Mouse (Mus musculus): ENCODE data around the gene Inka1. TPM values are rescaled to one million over a fixed set of nuclear protein-coding genes. Genes with fewer than 3 reads are reported as not detected.

Gene Inka1
- polyA plus RNA-seq, 1 experiment = 7.9 TPM

DNA sequence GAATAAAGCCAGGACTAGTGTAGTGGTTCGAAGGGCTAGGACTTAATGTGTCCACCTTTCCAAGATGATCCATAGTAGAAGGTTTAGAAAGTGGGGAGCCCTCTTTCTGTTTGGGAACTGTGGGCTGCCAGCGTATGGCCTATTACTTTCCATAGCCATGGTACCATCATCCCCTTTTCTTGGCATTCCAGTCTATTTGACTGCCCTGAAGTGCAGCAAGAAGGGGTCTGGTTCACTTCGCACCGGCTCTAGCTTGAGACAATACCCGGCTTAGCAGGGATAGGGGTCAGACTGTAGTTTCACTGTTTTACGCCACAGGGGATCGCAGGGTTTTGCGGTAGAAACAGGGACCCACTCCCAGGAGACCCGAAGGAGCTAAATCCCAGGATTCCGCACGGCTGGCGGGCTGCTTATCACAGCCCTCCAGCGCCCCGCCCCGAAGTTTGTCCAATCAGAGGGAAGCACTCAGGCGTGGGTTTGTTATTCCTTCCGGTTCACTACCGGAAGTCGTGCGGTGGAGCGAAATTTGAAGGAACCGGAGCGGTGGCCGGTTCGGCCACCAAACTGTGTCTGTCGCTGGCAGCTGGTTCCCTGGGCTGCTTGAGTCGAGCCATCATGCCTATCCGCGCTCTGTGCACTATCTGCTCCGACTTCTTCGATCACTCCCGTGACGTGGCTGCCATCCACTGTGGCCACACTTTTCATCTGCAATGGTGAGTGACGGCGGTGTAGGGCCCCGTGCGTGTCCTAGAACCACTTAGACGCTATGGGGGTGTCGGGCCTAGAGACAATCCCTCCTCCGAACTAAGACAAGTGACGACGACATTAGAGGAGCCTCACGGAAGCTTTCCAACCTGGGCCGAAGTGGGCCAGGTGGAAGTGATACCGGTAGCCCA is 35.0 kb downstream of the Inka1 start:
- DNase-seq = peak; percentile 96
- WGBS = 10% methylated on average over 45 of the region's 45 CpGs
- no peak for TF ChIP-seq CTCF (conservative IDR thresholded peaks at IDR 0.05; ENCODE audit: insufficient read depth, insufficient read length, low read depth, low read length)
- peak; percentile 26 for TF ChIP-seq POLR2A (IDR thresholded peaks at IDR 0.05; ENCODE audit: low read depth, low read length)

DNA sequence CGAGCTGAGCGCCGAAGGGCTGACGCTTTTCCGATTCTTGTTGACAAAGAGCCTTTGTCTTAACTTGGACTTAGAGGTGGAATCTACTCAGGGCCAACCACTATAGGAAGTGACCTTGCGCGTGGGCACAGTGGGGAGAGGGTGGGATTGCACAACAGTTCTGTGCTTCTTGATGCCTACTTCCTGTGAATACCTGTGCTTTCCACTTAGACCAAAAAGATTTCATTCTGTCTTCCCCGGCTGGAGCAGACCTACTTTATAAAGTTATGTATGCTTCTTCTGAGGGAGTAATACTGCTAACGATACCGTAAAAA is 35.8 kb downstream of the Inka1 start, which contains the start of gene Traip:
Gene Traip (plus strand): TSS at position 215 of the 314 bp plus-strand sequence.
- peak within 1 kb of the TSS; percentile 48; the same call in 1 of the 2 replicates for H3K27ac ChIP-seq (ENCODE audit: insufficient read depth, low read depth, low read length)
- TF ChIP-seq POLR2A (IDR thresholded peaks at IDR 0.05; ENCODE audit: low read depth, low read length) (no peak), CTCF (conservative IDR thresholded peaks at IDR 0.05; ENCODE audit: insufficient read depth, insufficient read length, low read depth, low read length) (no peak)
- WGBS = 86% methylated on average over 10 of the region's 10 CpGs
- H3K4me3 ChIP-seq (ENCODE audit: insufficient read depth, low read depth, low read length) = peak within 1 kb of the TSS; percentile 76
- no peak for DNase-seq
- no peaks in the 10 kb centered on the region for H3K27me3 ChIP-seq (replicated peaks; ENCODE audit: control insufficient read depth, insufficient read depth, low read length)
- H3K4me1 ChIP-seq (ENCODE audit: control insufficient read depth, insufficient read depth, low read length) = no peaks in the 10 kb centered on the region
- H3K36me3 ChIP-seq (ENCODE audit: control insufficient read depth, insufficient read depth, low read length) = no peaks in the 10 kb centered on the region

More for the DNA sequence above, 35.0 kb downstream of the Inka1 start:
- peak overlapping the region; percentile 76 for H3K4me3 ChIP-seq (ENCODE audit: insufficient read depth, low read depth, low read length)
- H3K36me3 ChIP-seq (ENCODE audit: control insufficient read depth, insufficient read depth, low read length) = no peaks in the 10 kb centered on the region
- no peaks in the 10 kb centered on the region for H3K4me1 ChIP-seq (ENCODE audit: control insufficient read depth, insufficient read depth, low read length)
- H3K27me3 ChIP-seq (replicated peaks; ENCODE audit: control insufficient read depth, insufficient read depth, low read length) = no peaks in the 10 kb centered on the region
- peak overlapping the region; percentile 48; the same call in 1 of the 2 replicates for H3K27ac ChIP-seq (ENCODE audit: insufficient read depth, low read depth, low read length)

DNA sequence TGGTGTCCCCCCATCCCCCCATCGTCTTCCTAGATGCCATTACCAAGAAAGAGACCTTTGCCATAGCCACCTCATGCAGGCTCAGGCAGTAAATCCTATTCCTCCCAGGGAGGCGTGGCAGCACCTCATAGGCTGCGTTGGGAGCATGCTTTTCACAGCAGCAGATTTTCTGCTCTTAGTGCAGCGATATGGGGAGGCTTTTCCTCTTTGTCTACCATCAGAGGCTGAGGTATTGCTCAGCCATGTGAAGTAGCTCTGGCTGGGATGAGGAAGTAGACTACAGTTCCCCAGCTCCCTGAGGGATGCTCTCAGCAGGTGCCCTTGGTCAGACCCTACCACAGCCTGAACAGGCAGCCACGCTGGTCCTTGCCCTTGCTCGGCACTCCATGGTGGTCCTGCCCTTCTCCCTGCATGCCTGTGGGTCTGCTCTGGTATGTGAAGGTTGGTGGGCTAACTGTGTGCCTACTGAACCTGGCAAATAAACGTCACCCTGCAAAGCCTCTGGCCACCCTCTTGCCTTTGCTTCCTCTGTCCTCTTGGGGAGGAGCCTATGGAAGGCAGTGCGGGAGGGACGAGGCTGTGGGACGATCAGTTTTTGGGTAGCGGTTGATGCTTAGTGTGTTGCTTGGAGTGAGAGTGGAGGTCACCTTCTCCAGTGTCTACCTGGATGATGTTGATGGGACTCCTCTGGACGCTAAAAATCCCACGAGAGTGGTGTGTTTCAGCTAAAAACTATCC is 36.3 kb downstream of the Inka1 start:
- Histone ChIP-seq H3K4me3 (ENCODE audit: insufficient read depth, low read depth, low read length) (no peak overlapping the region), H3K36me3 (ENCODE audit: control insufficient read depth, insufficient read depth, low read length) (no peaks in the 10 kb centered on the region), H3K27ac (ENCODE audit: insufficient read depth, low read depth, low read length) (no peak overlapping the region), H3K4me1 (ENCODE audit: control insufficient read depth, insufficient read depth, low read length) (no peaks in the 10 kb centered on the region), H3K27me3 (replicated peaks; ENCODE audit: control insufficient read depth, insufficient read depth, low read length) (no peaks in the 10 kb centered on the region)
- DNase-seq = no peak
- TF ChIP-seq CTCF (conservative IDR thresholded peaks at IDR 0.05; ENCODE audit: insufficient read depth, insufficient read length, low read depth, low read length) = no peak
- TF ChIP-seq POLR2A (IDR thresholded peaks at IDR 0.05; ENCODE audit: low read depth, low read length) = no peak
- 81% methylated on average over 13 of the region's 13 CpGs for WGBS

DNA sequence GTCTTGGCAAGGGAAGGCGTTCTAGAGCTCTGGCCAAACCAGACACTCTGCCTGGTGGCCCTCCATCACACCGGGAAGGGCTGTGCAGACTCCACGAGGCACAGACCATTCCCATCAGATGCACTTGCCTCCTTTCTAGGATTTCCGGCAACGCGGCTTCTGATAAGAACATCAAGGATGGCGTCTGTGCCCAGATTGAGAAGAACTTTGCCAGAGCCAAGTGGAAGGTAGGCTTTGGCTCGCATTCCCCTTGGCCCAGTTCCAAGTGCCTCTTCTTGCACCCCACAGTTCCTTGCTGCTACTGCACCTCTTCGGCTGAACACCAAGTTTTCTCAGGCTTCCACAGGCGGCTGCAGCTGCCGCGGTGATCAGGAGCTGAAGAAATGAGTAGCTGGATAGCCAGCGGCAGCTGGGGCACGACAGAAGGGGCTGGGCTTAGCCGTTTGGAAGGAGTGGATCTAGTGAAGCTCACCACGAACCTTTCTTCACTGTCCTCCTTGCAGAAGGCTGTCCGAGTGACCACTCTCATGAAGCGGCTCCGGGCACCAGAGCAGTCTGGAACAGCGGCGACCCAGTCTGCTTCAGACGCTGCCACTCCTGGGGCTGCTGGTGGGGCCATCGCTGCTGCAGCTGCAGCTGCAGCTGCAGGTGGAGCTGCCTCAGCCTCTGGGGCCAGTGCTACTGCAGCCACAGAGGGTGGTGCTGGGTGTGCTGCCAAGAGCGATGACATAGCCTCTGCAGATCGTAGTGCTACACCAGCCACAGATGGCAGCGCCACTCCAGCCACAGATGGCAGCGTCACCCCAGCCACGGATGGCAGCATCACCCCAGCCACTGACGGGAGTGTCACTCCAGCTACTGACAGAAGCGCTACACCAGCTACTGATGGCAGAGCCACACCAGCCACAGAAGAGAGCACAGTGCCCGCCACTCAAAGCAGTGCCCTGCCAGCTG is 38.2 kb downstream of the Inka1 start:
- Histone ChIP-seq H3K27me3 (replicated peaks; ENCODE audit: control insufficient read depth, insufficient read depth, low read length) (no peaks in the 10 kb centered on the region), H3K36me3 (ENCODE audit: control insufficient read depth, insufficient read depth, low read length) (no peaks in the 10 kb centered on the region), H3K4me1 (ENCODE audit: control insufficient read depth, insufficient read depth, low read length) (no peaks in the 10 kb centered on the region), H3K4me3 (ENCODE audit: insufficient read depth, low read depth, low read length) (no peak overlapping the region), H3K27ac (ENCODE audit: insufficient read depth, low read depth, low read length) (no peak overlapping the region)
- no peak for DNase-seq
- WGBS = 84% methylated on average over 31 of the region's 31 CpGs
- TF ChIP-seq CTCF (conservative IDR thresholded peaks at IDR 0.05; ENCODE audit: insufficient read depth, insufficient read length, low read depth, low read length) (no peak), POLR2A (IDR thresholded peaks at IDR 0.05; ENCODE audit: low read depth, low read length) (no peak)

DNA sequence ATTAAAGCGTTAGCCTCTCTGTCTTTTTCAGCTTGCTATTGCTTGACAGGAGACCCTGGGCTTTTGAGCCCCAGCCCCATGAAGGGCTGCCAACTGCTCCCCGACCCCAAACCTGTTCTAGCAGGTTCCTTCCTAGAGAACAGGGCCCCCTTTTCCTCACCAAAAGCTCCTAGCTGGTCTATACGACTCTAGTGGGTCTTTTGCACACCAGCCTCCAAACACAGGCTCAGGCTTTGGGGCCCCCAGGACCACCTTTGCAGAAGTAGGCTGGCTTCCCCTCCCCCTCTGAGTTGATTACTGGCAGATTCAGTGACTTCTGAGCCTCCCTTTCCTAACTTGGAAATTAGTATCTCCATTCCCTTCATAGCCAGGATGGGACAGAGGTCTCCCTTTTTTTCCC is 48.8 kb downstream of the Inka1 start:
- no peak for DNase-seq
- no peak overlapping the region for H3K4me3 ChIP-seq (ENCODE audit: insufficient read depth, low read depth, low read length)
- H3K4me1 ChIP-seq (ENCODE audit: control insufficient read depth, insufficient read depth, low read length) = no peaks in the 10 kb centered on the region
- no peak overlapping the region for H3K27ac ChIP-seq (ENCODE audit: insufficient read depth, low read depth, low read length)
- H3K27me3 ChIP-seq (replicated peaks; ENCODE audit: control insufficient read depth, insufficient read depth, low read length) = peaks cover 5% of the 10 kb centered on the region; the same call in 1 of the 2 replicates
- 41% methylated on average over 3 of the region's 3 CpGs for WGBS
- no peaks in the 10 kb centered on the region for H3K36me3 ChIP-seq (ENCODE audit: control insufficient read depth, insufficient read depth, low read length)
- TF ChIP-seq CTCF (conservative IDR thresholded peaks at IDR 0.05; ENCODE audit: insufficient read depth, insufficient read length, low read depth, low read length) = no peak
- TF ChIP-seq POLR2A (IDR thresholded peaks at IDR 0.05; ENCODE audit: low read depth, low read length) = no peak

DNA sequence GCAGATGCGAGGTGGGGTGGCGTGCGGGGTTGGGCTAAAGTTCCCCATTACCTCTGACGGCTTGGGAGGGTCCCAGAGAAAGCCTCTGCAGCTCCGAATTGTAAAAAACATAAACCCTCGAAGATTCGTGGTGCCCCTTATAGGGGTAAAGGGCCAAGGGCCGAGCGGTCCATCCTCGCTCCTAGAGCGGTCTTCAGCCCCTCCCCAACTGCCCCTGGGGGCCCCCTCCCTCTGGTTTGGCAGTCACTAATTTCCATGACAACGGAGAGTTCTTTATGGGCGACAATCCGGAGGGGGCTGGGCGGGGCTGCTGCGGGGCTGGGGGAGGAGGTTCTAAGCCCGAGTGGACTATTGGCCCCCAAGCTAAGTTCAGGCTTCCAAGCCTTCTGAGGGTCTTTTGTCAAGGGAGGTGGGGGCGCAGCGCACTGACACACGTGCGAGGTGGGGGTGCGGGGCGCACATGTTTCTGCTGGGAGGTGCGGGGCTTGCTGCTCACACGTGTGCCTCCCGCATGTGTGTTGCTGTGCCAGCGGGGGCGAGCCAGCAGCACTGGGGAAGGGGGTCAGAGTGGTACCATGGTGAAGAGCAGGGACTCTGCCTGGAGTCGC is 49.4 kb downstream of the Inka1 start:
- DNase-seq = no peak
- no peak overlapping the region for H3K4me3 ChIP-seq (ENCODE audit: insufficient read depth, low read depth, low read length)
- 9% methylated on average over 29 of the region's 29 CpGs for WGBS

More for the DNA sequence above, 49.4 kb downstream of the Inka1 start:
- Histone ChIP-seq H3K27ac (ENCODE audit: insufficient read depth, low read depth, low read length) (no peak overlapping the region), H3K36me3 (ENCODE audit: control insufficient read depth, insufficient read depth, low read length) (no peaks in the 10 kb centered on the region), H3K4me1 (ENCODE audit: control insufficient read depth, insufficient read depth, low read length) (no peaks in the 10 kb centered on the region), H3K27me3 (replicated peaks; ENCODE audit: control insufficient read depth, insufficient read depth, low read length) (peaks cover 5% of the 10 kb centered on the region; the same call in 1 of the 2 replicates)
- TF ChIP-seq POLR2A (IDR thresholded peaks at IDR 0.05; ENCODE audit: low read depth, low read length) = no peak
- no peak for TF ChIP-seq CTCF (conservative IDR thresholded peaks at IDR 0.05; ENCODE audit: insufficient read depth, insufficient read length, low read depth, low read length)
